16 mouse cellular contexts compared by ENCODE assay signal in the genomic region with DNA sequence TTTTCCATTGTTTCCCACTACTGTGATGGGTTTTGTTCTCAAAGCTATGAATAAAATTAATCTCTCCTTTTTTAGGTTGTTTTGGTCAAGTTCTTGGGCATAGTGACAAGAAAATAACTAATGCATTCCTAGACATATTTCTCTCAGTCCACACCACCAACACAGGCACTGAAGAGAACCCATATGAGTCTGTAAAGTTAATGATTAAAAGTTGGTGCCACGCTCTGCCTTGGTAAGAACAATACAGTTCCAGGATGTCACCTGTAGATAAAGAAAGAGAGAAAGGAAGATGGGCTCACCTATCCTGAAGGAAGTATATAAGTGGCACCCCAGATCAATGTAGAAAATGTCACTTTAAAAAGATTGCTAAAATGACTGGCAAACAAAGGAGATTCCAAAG.
"Had no signal": no experiment of that assay in that cellular context is flagged by ENCODE, and none has a peak within 500 bp of the region (broad histone marks: within the 10 kb centered on the region; RNA-seq: fewer than 3 reads in every experiment).

No protein-coding gene starts in this region.

- H3K27ac ChIP-seq: neural tube, embryonic 12.5 days; neural tube, embryonic 13.5 days; stomach, embryonic 15.5 days; stomach, postnatal 0 days had no signal

- H3K9me3 ChIP-seq: neural tube, embryonic 12.5 days; neural tube, embryonic 13.5 days; stomach, embryonic 15.5 days had no signal

- H3K36me3 ChIP-seq: neural tube, embryonic 12.5 days; neural tube, embryonic 13.5 days; stomach, embryonic 15.5 days had no signal

- DNase-seq: retina, postnatal 1 day; right cerebral cortex, adult 18-20 months; right cerebral cortex, postnatal 14 days; right cerebral cortex, postnatal 25 days; right cerebral cortex, postnatal 4 days; spleen, adult 18-20 months; thymus, adult 18-20 months; thymus, adult 2 months; thymus, postnatal 14 days; thymus, postnatal 25 days; thymus, postnatal 36 days; thymus, postnatal 4 days had no signal

- H3K9ac ChIP-seq: neural tube, embryonic 12.5 days; neural tube, embryonic 13.5 days; stomach, embryonic 15.5 days had no signal

- H3K4me1 ChIP-seq: neural tube, embryonic 12.5 days; stomach, embryonic 15.5 days had no signal

- H3K4me2 ChIP-seq: neural tube, embryonic 12.5 days; neural tube, embryonic 13.5 days; stomach, embryonic 15.5 days had no signal

- H3K27me3 ChIP-seq: neural tube, embryonic 12.5 days; neural tube, embryonic 13.5 days; stomach, embryonic 15.5 days had no signal

- H3K4me3 ChIP-seq: neural tube, embryonic 12.5 days; neural tube, embryonic 13.5 days; stomach, embryonic 15.5 days had no signal
